Mouse (Mus musculus) midbrain, embryonic 11.5 days (tissue): ENCODE data around the gene Sh3gl3. TPM values are rescaled to one million over a fixed set of nuclear protein-coding genes. Genes with fewer than 3 reads are reported as not detected.

Source experiments
- ATAC-seq: fragments of 200-750 bp; cut with Nextera tagmentation; 2 replicates; pipeline ENCODE4 v1.8.0; 2017; ENCODE audit warnings: moderate TSS enrichment, moderate library complexity; ENCODE audit not compliant: low FRiP score
- DNase-seq: peaks from one replicate; pipeline ENCODE4 v3.0.0; 2015; ENCODE audit warnings: low spot score; ENCODE audit errors: missing footprints
- H3K27ac ChIP-seq: fragments of 300-500 bp; sonication (generic); 2 replicates; pipeline ENCODE4 v1.5.1; 2014; ENCODE audit warnings: low read depth, low read length
- H3K27me3 ChIP-seq: fragments of 300-500 bp; sonication (generic); 2 replicates; pipeline ENCODE4 v1.6.1; 2014; ENCODE audit warnings: mild to moderate bottlenecking, low read length, moderate library complexity, mixed read lengths; ENCODE audit not compliant: control insufficient read depth, insufficient read depth
- H3K36me3 ChIP-seq: fragments of 300-500 bp; sonication (generic); 2 replicates; pipeline ENCODE4 v1.6.1; 2014; ENCODE audit warnings: mild to moderate bottlenecking, low read length, moderate library complexity, mixed read lengths; ENCODE audit not compliant: control insufficient read depth, insufficient read depth
- H3K4me1 ChIP-seq: fragments of 300-500 bp; sonication (generic); 2 replicates; pipeline ENCODE4 v1.6.1; 2014; ENCODE audit warnings: low read length; ENCODE audit not compliant: control insufficient read depth, insufficient read depth
- H3K4me2 ChIP-seq: fragments of 300-500 bp; sonication (generic); 2 replicates; pipeline ENCODE4 v1.6.1; 2014; ENCODE audit warnings: mild to moderate bottlenecking, moderate library complexity
- H3K4me3 ChIP-seq: fragments of 300-500 bp; sonication (generic); 2 replicates; pipeline ENCODE4 v1.5.1; 2014; ENCODE audit warnings: low read depth, low read length
- H3K9ac ChIP-seq: fragments of 300-500 bp; sonication (generic); 2 replicates; pipeline ENCODE4 v1.6.1; 2014; ENCODE audit warnings: low read length
- H3K9me3 ChIP-seq: fragments of 300-500 bp; sonication (generic); 2 replicates; pipeline ENCODE4 v1.6.1; 2016; ENCODE audit warnings: low read length; ENCODE audit not compliant: control insufficient read depth
- WGBS: fragments of 180-500 bp; shearing (Covaris S2); extraction: QIAGEN DNeasy Blood & Tissue Kit; methylation state at CpG from one replicate; pipeline ENCODE4 v1.1.7; 2014; 5-methylcytosine and 5-hydroxymethylcytosine counted together
- polyA plus RNA-seq: library from polyadenylated mRNA; unstranded; fragments of >200 nt; fragmentation: Nextera tagmentation; extraction: Ambion mirVana; gene quantifications from 2 replicates; pipeline ENCODE4 v1.2.1, GENCODE M21; 2014

Sh3gl3 gene
- polyA plus RNA-seq, 1 experiment from 2014 or later, result 16.4 TPM

GRCm38 (mm10) chr7:82182781-82183180 lies 9.1 kb downstream of the Sh3gl3 start:
- no peak for DNase-seq

DNA sequence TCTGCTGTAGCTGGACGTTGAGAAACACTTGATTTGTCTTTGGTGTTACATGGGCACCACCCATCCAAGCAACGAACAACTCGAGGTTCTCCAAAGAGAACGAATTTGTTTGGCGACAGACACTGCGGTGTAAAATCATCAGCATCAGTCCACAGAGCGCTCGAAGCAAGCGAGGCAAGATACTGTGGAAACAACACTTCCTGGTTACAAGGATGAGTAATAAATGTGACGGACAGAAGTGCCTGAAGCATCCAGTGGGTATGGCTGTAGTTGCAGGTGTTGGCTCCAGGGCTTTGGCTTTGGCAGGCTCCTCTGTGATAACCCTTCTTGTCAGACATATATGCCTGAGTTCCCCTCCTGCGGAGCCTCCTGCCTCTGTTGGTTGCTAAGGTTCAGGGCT lies 18.0 kb downstream of the Sh3gl3 start:
- DNase-seq, result no peak
- no peaks in the 10 kb centered on the region for H3K27me3 ChIP-seq
- WGBS, result 89% methylated on average over 11 of the region's 11 CpGs

More at GRCm38 (mm10) chr7:82182781-82183180, 9.1 kb downstream of the Sh3gl3 start:
- Histone ChIP-seq H3K9me3 (no peaks in the 10 kb centered on the region), H3K36me3 (no peaks in the 10 kb centered on the region), H3K27ac (no peak overlapping the region), H3K9ac (no peak overlapping the region), H3K4me3 (no peak overlapping the region), H3K4me1 (no peaks in the 10 kb centered on the region), H3K4me2 (no peak overlapping the region), H3K27me3 (no peaks in the 10 kb centered on the region)
- ATAC-seq, result no peak
- WGBS, result 21% methylated on average over 2 of the region's 2 CpGs

DNA sequence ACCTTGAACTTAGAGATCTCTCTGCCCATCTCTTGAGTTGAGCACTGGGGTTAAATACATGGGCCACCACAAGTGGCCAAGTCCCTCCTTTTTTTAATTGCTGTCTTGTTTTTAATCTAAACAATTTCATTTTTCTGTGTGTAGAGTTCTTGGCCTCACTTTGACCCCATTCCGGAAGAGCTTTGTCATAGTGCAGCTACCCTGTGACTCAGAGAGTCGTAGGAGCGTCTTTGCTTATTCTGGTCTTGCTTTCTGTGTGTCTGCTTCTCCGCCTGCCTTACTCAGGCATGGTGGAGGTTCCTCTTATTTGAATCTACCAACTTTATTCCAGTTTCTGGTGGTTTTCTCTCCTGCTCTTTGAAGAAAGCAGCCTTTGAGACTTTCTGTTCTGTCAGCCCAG lies 18.9 kb downstream of the Sh3gl3 start:
- no peak for ATAC-seq
- Histone ChIP-seq H3K36me3 (no peaks in the 10 kb centered on the region), H3K27ac (no peak overlapping the region), H3K27me3 (no peaks in the 10 kb centered on the region), H3K9me3 (no peaks in the 10 kb centered on the region), H3K4me3 (no peak overlapping the region), H3K4me2 (no peak overlapping the region), H3K4me1 (no peaks in the 10 kb centered on the region), H3K9ac (no peak overlapping the region)
- WGBS, result 97% methylated on average over 4 of the region's 4 CpGs
- DNase-seq, result no peak

More for the DNA sequence above, 18.0 kb downstream of the Sh3gl3 start:
- Histone ChIP-seq H3K4me3 (no peak overlapping the region), H3K9me3 (no peaks in the 10 kb centered on the region), H3K9ac (no peak overlapping the region), H3K27ac (no peak overlapping the region), H3K36me3 (no peaks in the 10 kb centered on the region), H3K4me2 (no peak overlapping the region), H3K4me1 (no peaks in the 10 kb centered on the region)
- ATAC-seq, result no peak

GRCm38 (mm10) chr7:82203111-82203510 lies 29.5 kb downstream of the Sh3gl3 start:
- no peak for ATAC-seq
- no peaks in the 10 kb centered on the region for H3K27me3 ChIP-seq
- no peak for DNase-seq
- H3K4me1 ChIP-seq, result no peaks in the 10 kb centered on the region
- no peak overlapping the region for H3K9ac ChIP-seq
- H3K4me2 ChIP-seq, result no peak overlapping the region
- H3K36me3 ChIP-seq, result no peaks in the 10 kb centered on the region
- 80% methylated on average over 7 of the region's 7 CpGs for WGBS
- H3K4me3 ChIP-seq, result no peak overlapping the region
- H3K27ac ChIP-seq, result no peak overlapping the region
- H3K9me3 ChIP-seq, result no peaks in the 10 kb centered on the region

DNA sequence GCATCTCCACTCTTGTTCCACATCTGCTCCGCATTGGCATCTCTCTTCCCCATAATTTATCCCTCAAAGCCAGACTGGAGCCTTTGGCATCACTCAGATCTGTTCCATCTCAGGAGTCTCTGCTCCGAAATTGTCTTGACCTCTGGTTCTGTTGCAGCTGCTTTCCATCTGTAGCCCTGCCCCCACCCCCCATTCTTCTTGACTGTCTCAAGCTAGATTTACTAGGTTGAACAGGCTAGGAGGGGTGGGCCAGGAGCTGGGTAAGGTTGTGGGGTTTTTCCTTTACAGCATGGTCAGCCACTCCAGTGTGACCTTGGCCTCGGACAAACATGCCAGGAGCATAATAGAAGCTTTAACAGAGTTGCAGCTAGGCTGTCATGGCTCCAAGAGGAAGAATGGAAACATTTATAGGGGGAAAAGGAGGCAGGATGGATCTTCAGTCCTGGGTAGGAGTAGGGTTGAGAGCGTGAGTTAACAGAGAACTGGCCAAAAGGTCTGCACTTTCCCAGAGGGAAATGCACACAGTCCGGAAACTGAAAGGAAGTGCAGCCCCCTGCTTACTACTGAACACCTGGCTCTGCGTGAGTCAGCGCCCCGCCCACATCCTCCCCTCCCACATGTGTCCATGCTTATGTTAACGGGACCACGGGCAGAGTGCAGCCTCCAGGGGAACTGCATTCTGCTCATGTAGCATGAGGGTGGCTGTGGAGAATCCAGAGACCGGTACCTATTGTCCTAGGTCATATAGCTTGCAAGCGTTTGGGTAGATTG lies 30.6 kb downstream of the Sh3gl3 start:
- Histone ChIP-seq H3K9me3 (no peaks in the 10 kb centered on the region), H3K27ac (no peak overlapping the region), H3K9ac (no peak overlapping the region), H3K4me2 (no peak overlapping the region), H3K4me3 (no peak overlapping the region), H3K4me1 (no peaks in the 10 kb centered on the region), H3K36me3 (no peaks in the 10 kb centered on the region), H3K27me3 (no peaks in the 10 kb centered on the region)
- no peak for ATAC-seq
- WGBS, result 75% methylated on average over 12 of the region's 12 CpGs
- DNase-seq, result no peak

GRCm38 (mm10) chr7:82204975-82205374 lies 31.3 kb downstream of the Sh3gl3 start:
- no peak for DNase-seq
- no peaks in the 10 kb centered on the region for H3K9me3 ChIP-seq
- H3K4me3 ChIP-seq, result no peak overlapping the region
- no peaks in the 10 kb centered on the region for H3K36me3 ChIP-seq
- no peaks in the 10 kb centered on the region for H3K4me1 ChIP-seq
- no peak overlapping the region for H3K4me2 ChIP-seq
- H3K9ac ChIP-seq, result no peak overlapping the region
- 82% methylated on average over 3 of the region's 3 CpGs for WGBS
- no peak overlapping the region for H3K27ac ChIP-seq
- H3K27me3 ChIP-seq, result no peaks in the 10 kb centered on the region
- ATAC-seq, result no peak

DNA sequence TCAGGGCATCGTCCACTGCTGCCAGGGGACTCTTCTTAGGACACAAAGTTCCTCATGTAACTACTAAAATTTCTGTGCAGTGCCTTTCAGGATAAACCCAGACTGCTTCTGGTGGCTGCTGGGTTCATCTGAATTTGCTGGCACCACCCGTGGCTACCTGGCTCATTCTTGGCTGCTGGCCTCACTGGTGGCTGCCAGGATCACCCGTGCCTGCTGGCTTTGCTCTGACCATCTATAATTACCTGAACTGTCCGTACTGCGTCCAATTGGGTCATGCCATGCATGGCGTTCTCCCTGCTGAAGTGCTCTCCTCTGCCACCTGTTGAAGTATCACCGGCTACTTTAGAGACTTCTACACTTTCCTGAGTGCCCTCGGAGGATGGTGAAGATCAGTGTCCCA lies 33.1 kb downstream of the Sh3gl3 start:
- Histone ChIP-seq H3K27ac (no peak overlapping the region), H3K4me1 (no peaks in the 10 kb centered on the region), H3K4me2 (no peak overlapping the region), H3K9ac (no peak overlapping the region), H3K4me3 (no peak overlapping the region), H3K9me3 (no peaks in the 10 kb centered on the region), H3K27me3 (no peaks in the 10 kb centered on the region), H3K36me3 (no peaks in the 10 kb centered on the region)
- WGBS, result 88% methylated on average over 8 of the region's 8 CpGs
- ATAC-seq, result no peak
- no peak for DNase-seq

DNA sequence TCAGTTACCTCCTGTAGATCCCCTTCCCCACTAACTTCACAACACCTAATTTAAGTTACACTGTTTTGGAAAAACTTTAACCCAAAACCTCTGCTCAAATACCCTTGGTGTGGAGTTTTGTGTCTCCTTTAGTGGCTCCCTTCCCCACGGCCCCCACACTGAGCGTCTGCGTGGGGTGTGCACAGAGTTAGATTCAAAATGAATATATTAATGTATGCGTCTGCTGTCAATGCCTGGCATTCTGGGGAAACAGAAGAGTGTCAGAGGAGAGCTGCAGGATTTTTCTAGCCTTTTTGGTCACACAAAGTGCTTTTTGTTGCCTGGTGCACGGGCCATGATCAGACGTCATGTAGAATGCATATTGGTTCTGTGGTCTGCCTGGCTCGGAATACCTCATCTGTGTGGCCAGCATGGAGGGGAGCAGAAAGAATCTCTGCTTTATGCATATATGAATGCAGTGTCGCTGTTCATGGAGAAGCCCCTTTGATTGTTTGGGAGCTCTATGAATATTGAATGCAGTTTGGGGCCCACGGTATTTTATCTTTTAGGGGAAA lies 47.8 kb downstream of the Sh3gl3 start:
- Histone ChIP-seq H3K27ac (no peak overlapping the region), H3K36me3 (no peaks in the 10 kb centered on the region), H3K4me3 (no peak overlapping the region), H3K9ac (no peak overlapping the region), H3K9me3 (no peaks in the 10 kb centered on the region), H3K4me2 (no peak overlapping the region), H3K4me1 (no peaks in the 10 kb centered on the region), H3K27me3 (no peaks in the 10 kb centered on the region)
- WGBS, result 72% methylated on average over 9 of the region's 9 CpGs
- no peak for DNase-seq
- ATAC-seq, result peak; percentile 14; the same call in 1 of the 2 replicates

DNA sequence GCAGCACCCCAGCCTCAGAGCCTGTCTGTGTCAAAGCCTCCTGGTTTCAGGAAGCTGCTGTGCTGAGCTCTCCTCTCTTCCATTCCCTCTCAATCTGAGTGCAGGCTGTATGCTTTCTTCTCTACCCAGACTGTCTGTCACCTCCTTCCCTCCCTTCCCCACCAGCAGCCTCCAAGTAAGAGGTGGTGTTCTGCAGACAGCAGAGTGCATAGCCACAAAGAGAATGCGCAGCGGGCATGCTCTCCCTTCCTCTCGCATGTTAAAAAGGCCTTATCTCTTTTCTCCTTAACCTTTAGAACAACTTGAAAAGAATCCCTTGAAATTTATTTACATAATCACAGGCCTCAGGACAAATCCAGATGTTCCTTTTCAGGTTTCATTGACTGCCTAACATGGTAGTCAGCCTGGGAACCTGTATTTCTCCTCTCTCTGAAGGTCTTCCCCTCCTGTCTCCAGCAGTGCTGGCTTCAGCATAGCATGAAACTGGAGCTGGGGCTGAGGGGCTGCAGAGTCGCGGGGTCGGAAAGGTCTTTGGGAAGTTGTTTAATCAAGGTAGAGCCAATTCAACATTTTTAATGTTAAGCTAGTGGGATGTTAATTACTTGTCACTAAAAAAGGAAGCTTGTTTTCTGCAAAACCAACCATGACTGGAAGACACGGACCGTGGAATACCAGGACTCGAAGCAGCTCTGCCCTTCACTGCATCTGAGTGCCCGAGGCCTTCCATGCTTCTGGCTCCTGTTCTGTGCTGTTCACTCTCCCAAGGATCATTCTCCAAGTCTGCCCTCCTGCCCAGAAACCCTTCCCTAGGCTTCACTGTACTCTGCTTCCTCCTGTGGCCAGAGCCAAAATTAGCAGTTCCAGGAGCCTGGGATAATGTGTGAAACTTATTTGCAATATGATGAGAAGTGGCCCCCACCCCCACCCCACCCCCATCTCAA lies 50.5 kb downstream of the Sh3gl3 start:
- H3K4me1 ChIP-seq, result no peaks in the 10 kb centered on the region
- no peaks in the 10 kb centered on the region for H3K9me3 ChIP-seq
- no peaks in the 10 kb centered on the region for H3K27me3 ChIP-seq
- WGBS, result 24% methylated on average over 10 of the region's 10 CpGs
- no peak overlapping the region for H3K9ac ChIP-seq
- H3K4me3 ChIP-seq, result no peak overlapping the region
- H3K4me2 ChIP-seq, result no peak overlapping the region
- ATAC-seq, result no peak
- H3K27ac ChIP-seq, result no peak overlapping the region
- no peaks in the 10 kb centered on the region for H3K36me3 ChIP-seq
- DNase-seq, result no peak
